Mouse (Mus musculus): Measurements from ENCODE around the gene Tas2r110. TPM values are rescaled to one million over a fixed set of nuclear protein-coding genes. Genes with fewer than 3 reads are reported as not detected.

Tas2r110 gene
- not detected in 2 replicates for polyA plus RNA-seq (2014; fragmentation: Nextera tagmentation; extraction: Ambion mirVana)

GRCm38 (mm10) chr6:132867708-132868107 is at the start of gene Tas2r110:
TSS of gene Tas2r110 (plus strand) at chr6:132868008.
- Histone ChIP-seq H3K4me3 (ENCODE audit: low read depth, low read length) (no peak within 1 kb of the TSS), H3K4me1 (replicated peaks; ENCODE audit: control insufficient read depth, insufficient read depth, low read length) (no peaks in the 10 kb centered on the region), H3K36me3 (ENCODE audit: control insufficient read depth, insufficient read depth, low read length) (no peaks in the 10 kb centered on the region), H3K9ac (ENCODE audit: low read depth, low read length) (no peak within 1 kb of the TSS), H3K27me3 (replicated peaks; ENCODE audit: control insufficient read depth, insufficient read depth, low read length) (no peaks in the 10 kb centered on the region), H3K27ac (ENCODE audit: low read depth, low read length) (no peak within 1 kb of the TSS), H3K9me3 (ENCODE audit: control insufficient read depth, low read length) (no peaks in the 10 kb centered on the region), H3K4me2 (no peak within 1 kb of the TSS)
- DNase-seq (ENCODE audit: low spot score) (no peak), ATAC-seq (replicated peaks; ENCODE audit: low FRiP score) (no peak)

GRCm38 (mm10) chr6:132846842-132847241 is 21.0 kb upstream of the Tas2r110 start, which contains the start of gene Tas2r123:
TSS of gene Tas2r123 (plus strand) at chr6:132847142.
- Histone ChIP-seq H3K4me1 (replicated peaks; ENCODE audit: control insufficient read depth, insufficient read depth, low read length) (no peaks in the 10 kb centered on the region), H3K9ac (ENCODE audit: low read depth, low read length) (no peak within 1 kb of the TSS), H3K9me3 (ENCODE audit: control insufficient read depth, low read length) (no peaks in the 10 kb centered on the region), H3K27me3 (replicated peaks; ENCODE audit: control insufficient read depth, insufficient read depth, low read length) (no peaks in the 10 kb centered on the region), H3K4me3 (ENCODE audit: low read depth, low read length) (no peak within 1 kb of the TSS), H3K36me3 (ENCODE audit: control insufficient read depth, insufficient read depth, low read length) (no peaks in the 10 kb centered on the region), H3K4me2 (no peak within 1 kb of the TSS), H3K27ac (ENCODE audit: low read depth, low read length) (no peak within 1 kb of the TSS)
- no peak for ATAC-seq (replicated peaks; ENCODE audit: low FRiP score)
- WGBS, result 72% methylated on average over 1 of the region's 1 CpGs
- no peak for DNase-seq (ENCODE audit: low spot score)

GRCm38 (mm10) chr6:132855138-132855537 is 12.7 kb upstream of the Tas2r110 start, which contains the start of gene Tas2r116:
TSS of gene Tas2r116 (plus strand) at chr6:132855438.
- Histone ChIP-seq H3K36me3 (ENCODE audit: control insufficient read depth, insufficient read depth, low read length) (no peaks in the 10 kb centered on the region), H3K4me2 (no peak within 1 kb of the TSS), H3K27me3 (replicated peaks; ENCODE audit: control insufficient read depth, insufficient read depth, low read length) (no peaks in the 10 kb centered on the region), H3K4me3 (ENCODE audit: low read depth, low read length) (no peak within 1 kb of the TSS), H3K27ac (ENCODE audit: low read depth, low read length) (no peak within 1 kb of the TSS), H3K9me3 (ENCODE audit: control insufficient read depth, low read length) (no peaks in the 10 kb centered on the region), H3K9ac (ENCODE audit: low read depth, low read length) (no peak within 1 kb of the TSS), H3K4me1 (replicated peaks; ENCODE audit: control insufficient read depth, insufficient read depth, low read length) (no peaks in the 10 kb centered on the region)
- ATAC-seq (replicated peaks; ENCODE audit: low FRiP score), result no peak
- DNase-seq (ENCODE audit: low spot score), result no peak
- 61% methylated on average over 1 of the region's 1 CpGs for WGBS

- 60% methylated on average over 1 of the region's 1 CpGs for WGBS
Measured at GRCm38 (mm10) chr6:132892711-132893110, 24.9 kb downstream of the Tas2r110 start, which contains the start of gene Tas2r113. TSS of gene Tas2r113 (plus strand) at chr6:132893011.

GRCm38 (mm10) chr6:132909351-132909750 is 41.5 kb downstream of the Tas2r110 start, which contains the start of gene Tas2r125:
TSS of gene Tas2r125 (plus strand) at chr6:132909651.
- Histone ChIP-seq H3K27ac (ENCODE audit: low read depth, low read length) (no peak within 1 kb of the TSS), H3K4me1 (replicated peaks; ENCODE audit: control insufficient read depth, insufficient read depth, low read length) (no peaks in the 10 kb centered on the region), H3K4me3 (ENCODE audit: low read depth, low read length) (no peak within 1 kb of the TSS), H3K9ac (ENCODE audit: low read depth, low read length) (no peak within 1 kb of the TSS), H3K9me3 (ENCODE audit: control insufficient read depth, low read length) (no peaks in the 10 kb centered on the region), H3K36me3 (ENCODE audit: control insufficient read depth, insufficient read depth, low read length) (no peaks in the 10 kb centered on the region), H3K27me3 (replicated peaks; ENCODE audit: control insufficient read depth, insufficient read depth, low read length) (no peaks in the 10 kb centered on the region), H3K4me2 (no peak within 1 kb of the TSS)
- ATAC-seq (replicated peaks; ENCODE audit: low FRiP score) (no peak), DNase-seq (ENCODE audit: low spot score) (no peak)
- WGBS, result 79% methylated on average over 3 of the region's 3 CpGs

More at GRCm38 (mm10) chr6:132892711-132893110, 24.9 kb downstream of the Tas2r110 start, which contains the start of gene Tas2r113:
- Histone ChIP-seq H3K27me3 (replicated peaks; ENCODE audit: control insufficient read depth, insufficient read depth, low read length) (no peaks in the 10 kb centered on the region), H3K36me3 (ENCODE audit: control insufficient read depth, insufficient read depth, low read length) (no peaks in the 10 kb centered on the region), H3K9ac (ENCODE audit: low read depth, low read length) (no peak within 1 kb of the TSS), H3K4me1 (replicated peaks; ENCODE audit: control insufficient read depth, insufficient read depth, low read length) (no peaks in the 10 kb centered on the region), H3K4me3 (ENCODE audit: low read depth, low read length) (no peak within 1 kb of the TSS), H3K4me2 (no peak within 1 kb of the TSS), H3K9me3 (ENCODE audit: control insufficient read depth, low read length) (no peaks in the 10 kb centered on the region), H3K27ac (ENCODE audit: low read depth, low read length) (no peak within 1 kb of the TSS)
- DNase-seq (ENCODE audit: low spot score) (no peak), ATAC-seq (replicated peaks; ENCODE audit: low FRiP score) (no peak)

Other genes with a start within 250 kb of the Tas2r110 start
- gene A630073D07Rik, start 216.5 kb upstream of the Tas2r110 start, polyA plus RNA-seq (2014; fragmentation: Nextera tagmentation; extraction: Ambion mirVana), result not detected in 2 replicates
- not detected in 2 replicates for gene Tas2r120, start 211.1 kb upstream of the Tas2r110 start, polyA plus RNA-seq (2014; fragmentation: Nextera tagmentation; extraction: Ambion mirVana)
- gene Tas2r121, start 167.0 kb upstream of the Tas2r110 start, polyA plus RNA-seq (2014; fragmentation: Nextera tagmentation; extraction: Ambion mirVana), result not detected in 2 replicates
- gene Tas2r122, start 156.1 kb upstream of the Tas2r110 start, polyA plus RNA-seq (2014; fragmentation: Nextera tagmentation; extraction: Ambion mirVana), result not detected in 2 replicates
- not detected in 2 replicates for gene Tas2r115, start 130.0 kb upstream of the Tas2r110 start, polyA plus RNA-seq (2014; fragmentation: Nextera tagmentation; extraction: Ambion mirVana)
- not detected in 2 replicates for gene Tas2r124, start 113.3 kb upstream of the Tas2r110 start, polyA plus RNA-seq (2014; fragmentation: Nextera tagmentation; extraction: Ambion mirVana)
- not detected in 2 replicates for gene Tas2r102, start 105.9 kb upstream of the Tas2r110 start, polyA plus RNA-seq (2014; fragmentation: Nextera tagmentation; extraction: Ambion mirVana)
- not detected in 2 replicates for gene Tas2r136, start 89.8 kb upstream of the Tas2r110 start, polyA plus RNA-seq (2014; fragmentation: Nextera tagmentation; extraction: Ambion mirVana)
- gene Tas2r117, start 65.2 kb upstream of the Tas2r110 start, polyA plus RNA-seq (2014; fragmentation: Nextera tagmentation; extraction: Ambion mirVana), result not detected in 2 replicates
- not detected in 2 replicates for gene Tas2r123, start 20.9 kb upstream of the Tas2r110 start, polyA plus RNA-seq (2014; fragmentation: Nextera tagmentation; extraction: Ambion mirVana)
- gene Tas2r116, start 12.6 kb upstream of the Tas2r110 start, polyA plus RNA-seq (2014; fragmentation: Nextera tagmentation; extraction: Ambion mirVana), result not detected in 2 replicates
- not detected in 2 replicates for gene Tas2r113, start 25.0 kb downstream of the Tas2r110 start, polyA plus RNA-seq (2014; fragmentation: Nextera tagmentation; extraction: Ambion mirVana)
- gene Tas2r125, start 41.6 kb downstream of the Tas2r110 start, polyA plus RNA-seq (2014; fragmentation: Nextera tagmentation; extraction: Ambion mirVana), result not detected in 2 replicates
- gene Tas2r129, start 83.1 kb downstream of the Tas2r110 start, polyA plus RNA-seq (2014; fragmentation: Nextera tagmentation; extraction: Ambion mirVana), result not detected in 2 replicates
- gene Tas2r131, start 89.9 kb downstream of the Tas2r110 start, polyA plus RNA-seq (2014; fragmentation: Nextera tagmentation; extraction: Ambion mirVana), result not detected in 2 replicates
- gene Tas2r109, start 113.0 kb downstream of the Tas2r110 start, polyA plus RNA-seq (2014; fragmentation: Nextera tagmentation; extraction: Ambion mirVana), result not detected in 2 replicates
- not detected in 2 replicates for gene Tas2r103, start 169.1 kb downstream of the Tas2r110 start, polyA plus RNA-seq (2014; fragmentation: Nextera tagmentation; extraction: Ambion mirVana)
- not detected in 2 replicates for gene Tas2r140, start 187.8 kb downstream of the Tas2r110 start, polyA plus RNA-seq (2014; fragmentation: Nextera tagmentation; extraction: Ambion mirVana)
- 41.0 and 43.3 TPM in 2 replicates for gene Smim10l1, start 236.9 kb downstream of the Tas2r110 start, polyA plus RNA-seq (2014; fragmentation: Nextera tagmentation; extraction: Ambion mirVana)